Mouse (Mus musculus) small intestine, adult 2 months (tissue): ENCODE data around the gene Fpgt. TPM values are rescaled to one million over a fixed set of nuclear protein-coding genes. Genes with fewer than 3 reads are reported as not detected.

Experiments used
- H3K27ac ChIP-seq: fragments of 200-500 bp; 2 replicates; pipeline ENCODE4 v1.5.1; 2012; ENCODE audit warnings: low read depth, low read length, control low read depth, inconsistent platforms; ENCODE audit not compliant: insufficient read depth
- H3K27me3 ChIP-seq: fragments of 200-500 bp; 2 replicates; pipeline ENCODE4 v1.6.1; 2012; ENCODE audit warnings: mild to moderate bottlenecking, moderate library complexity, low read length, inconsistent platforms; ENCODE audit not compliant: control insufficient read depth, insufficient read depth
- H3K36me3 ChIP-seq: fragments of 200-500 bp; 2 replicates; pipeline ENCODE4 v1.6.1; 2012; ENCODE audit warnings: mild to moderate bottlenecking, low read length, control low read depth, inconsistent platforms; ENCODE audit not compliant: control insufficient read depth, insufficient read depth
- H3K4me1 ChIP-seq: fragments of 200-500 bp; 2 replicates; pipeline ENCODE4 v1.6.1; 2012; ENCODE audit warnings: low read length, inconsistent platforms, mixed read lengths; ENCODE audit not compliant: control insufficient read depth, insufficient read depth, insufficient read length
- H3K4me3 ChIP-seq: fragments of 200-500 bp; 2 replicates; pipeline ENCODE4 v1.5.1; 2012; ENCODE audit warnings: low read depth, mild to moderate bottlenecking, control low read depth, inconsistent platforms, low read length, moderate library complexity
- CTCF ChIP-seq: fragments of 200-500 bp; IDR thresholded peaks from 2 replicates; pipeline ENCODE4 v1.5.1; 2012; ENCODE audit warnings: low read depth, mild to moderate bottlenecking, control low read depth, inconsistent platforms, low read length, moderate library complexity, mixed read lengths; ENCODE audit not compliant: insufficient replicate concordance, insufficient read length; ENCODE audit errors: extremely low read depth
- POLR2A ChIP-seq: fragments of 200-500 bp; IDR thresholded peaks from 2 replicates; pipeline ENCODE4 v1.6.1; 2012; ENCODE audit warnings: low read depth, mild to moderate bottlenecking, control low read depth, inconsistent platforms, low read length, moderate library complexity
- whole genome bisulfite sequencing: fragments of 180-500 bp; shearing (Covaris S2); methylation state at CpG from one replicate; pipeline ENCODE4 v1.1.7; 2018; 5-methylcytosine and 5-hydroxymethylcytosine counted together
- polyA plus RNA-seq: library from polyadenylated mRNA; depleted of rRNA; stranded (reverse); fragments of >200 nt; gene quantifications from 2 replicates; pipeline ENCODE4 v1.2.3, GENCODE M21; 2012; rRNA removed

Gene Fpgt
- 1.8 and 2.6 TPM in 2 replicates for polyA plus RNA-seq

- TF ChIP-seq CTCF (no peak), POLR2A (peak; percentile 78)
- H3K27ac ChIP-seq: peak within 1 kb of the TSS; percentile 86
- WGBS: under 1% methylated on average over 47 of the region's 47 CpGs
These were observed at the start of gene Fpgt, which contains the start of gene Lrriq3 for GRCm38 (mm10) chr3:155093116-155093956. Fpgt (minus strand) TSS chr3:155093403. Lrriq3 (plus strand) TSS chr3:155093434.

GRCm38 (mm10) chr3:155141047-155141446 lies 47.8 kb upstream of the Fpgt start:
- no peaks in the 10 kb centered on the region for H3K27me3 ChIP-seq
- H3K36me3 ChIP-seq: no peaks in the 10 kb centered on the region
- no peak overlapping the region for H3K4me3 ChIP-seq
- H3K4me1 ChIP-seq: no peaks in the 10 kb centered on the region
- H3K27ac ChIP-seq: no peak overlapping the region
- 78% methylated on average over 11 of the region's 11 CpGs for WGBS
- TF ChIP-seq CTCF: no peak
- TF ChIP-seq POLR2A: no peak

More at GRCm38 (mm10) chr3:155093116-155093956, at the start of gene Fpgt, which contains the start of gene Lrriq3:
- Histone ChIP-seq H3K27me3 (no peaks in the 10 kb centered on the region), H3K4me3 (peak within 1 kb of the TSS; percentile 91), H3K36me3 (peaks cover 8% of the 10 kb centered on the region), H3K4me1 (peaks cover 4% of the 10 kb centered on the region; the same call in 1 of the 2 replicates)

- no peak overlapping the region for H3K27ac ChIP-seq
- H3K4me3 ChIP-seq: no peak overlapping the region
- no peaks in the 10 kb centered on the region for H3K27me3 ChIP-seq
- no peaks in the 10 kb centered on the region for H3K4me1 ChIP-seq
- no peaks in the 10 kb centered on the region for H3K36me3 ChIP-seq
- 86% methylated on average over 5 of the region's 5 CpGs for WGBS
- TF ChIP-seq POLR2A (no peak), CTCF (no peak)
These were observed 44.5 kb upstream of the Fpgt start for GRCm38 (mm10) chr3:155137737-155138136.

- TF ChIP-seq CTCF (no peak), POLR2A (no peak)
- H3K4me3 ChIP-seq: no peak overlapping the region
- WGBS: 32% methylated on average over 1 of the region's 1 CpGs
- H3K27me3 ChIP-seq: no peaks in the 10 kb centered on the region
- no peak overlapping the region for H3K27ac ChIP-seq
- H3K4me1 ChIP-seq: no peaks in the 10 kb centered on the region
- no peaks in the 10 kb centered on the region for H3K36me3 ChIP-seq
These were observed 12.8 kb upstream of the Fpgt start for GRCm38 (mm10) chr3:155105957-155106356.

GRCm38 (mm10) chr3:155099266-155099665 lies 6.1 kb upstream of the Fpgt start:
- Histone ChIP-seq H3K4me3 (no peak overlapping the region), H3K27me3 (no peaks in the 10 kb centered on the region), H3K4me1 (no peaks in the 10 kb centered on the region), H3K27ac (no peak overlapping the region), H3K36me3 (no peaks in the 10 kb centered on the region)
- no peak for TF ChIP-seq CTCF
- TF ChIP-seq POLR2A: no peak
- 72% methylated on average over 1 of the region's 1 CpGs for WGBS

- Histone ChIP-seq H3K27me3 (no peaks in the 10 kb centered on the region), H3K36me3 (peaks cover 17% of the 10 kb centered on the region), H3K27ac (no peak overlapping the region), H3K4me1 (peaks cover 4% of the 10 kb centered on the region; the same call in 1 of the 2 replicates), H3K4me3 (no peak overlapping the region)
- 73% methylated on average over 6 of the region's 6 CpGs for WGBS
- TF ChIP-seq CTCF (no peak), POLR2A (no peak)
These were observed 1.1 kb downstream of the Fpgt start for GRCm38 (mm10) chr3:155092081-155092480.

GRCm38 (mm10) chr3:155077908-155078307 lies 15.3 kb downstream of the Fpgt start:
- TF ChIP-seq CTCF (no peak), POLR2A (no peak)
- WGBS: 76% methylated on average over 4 of the region's 4 CpGs
- no peaks in the 10 kb centered on the region for H3K27me3 ChIP-seq
- H3K4me3 ChIP-seq: no peak overlapping the region
- H3K36me3 ChIP-seq: no peaks in the 10 kb centered on the region
- H3K4me1 ChIP-seq: no peaks in the 10 kb centered on the region
- H3K27ac ChIP-seq: no peak overlapping the region
